Mouse (Mus musculus): ENCODE measurements around the gene Sh3bp1.
A peak's percentile ranks its signal among the peaks of the same experiment; 100 is the strongest.

Gene Sh3bp1

DNA sequence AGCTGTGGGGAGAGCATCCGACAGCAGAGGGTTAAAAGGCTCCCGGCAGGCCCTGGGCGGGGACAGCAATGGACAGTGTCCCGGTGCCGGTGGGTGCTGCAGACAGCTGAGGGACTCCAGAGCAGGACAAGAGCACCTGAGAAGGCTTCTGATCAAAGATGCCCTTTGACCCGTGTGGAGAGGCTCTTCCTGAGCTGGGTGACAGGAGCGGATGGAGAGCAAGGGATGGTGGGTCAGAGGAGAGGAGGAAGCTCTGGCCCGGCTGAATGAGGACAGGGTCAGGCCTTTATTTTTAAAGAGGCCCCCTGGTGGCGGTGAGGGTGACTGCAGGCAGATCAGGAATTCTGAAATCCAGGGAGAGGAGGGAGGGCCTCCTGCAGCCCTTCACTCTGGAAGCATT, 43.1 kb downstream of the Sh3bp1 start:
- peak; percentile 75 for DNase-seq (ENCODE audit: low read depth, low spot score)

DNA sequence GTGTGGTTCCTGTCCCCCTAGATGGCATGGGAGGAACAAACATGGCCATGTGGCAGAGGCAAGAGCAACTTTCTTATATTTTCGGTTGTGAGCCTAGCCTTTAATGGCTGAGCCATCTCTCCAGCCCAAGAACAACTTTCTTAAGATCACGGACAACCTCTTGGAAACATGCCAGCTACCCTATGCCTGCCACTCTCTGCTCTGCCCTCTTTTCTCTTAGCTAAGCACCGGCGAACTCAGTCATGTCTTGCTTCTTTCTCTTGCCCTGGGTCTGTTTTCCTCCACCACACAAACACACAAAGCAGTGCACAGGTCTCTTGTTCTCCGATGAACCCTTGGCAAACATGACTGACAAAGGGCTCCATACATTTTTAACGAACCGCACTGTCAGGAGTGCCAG, 46.7 kb downstream of the Sh3bp1 start:
- DNase-seq (ENCODE audit: low read depth, low spot score), result no peak

DNA sequence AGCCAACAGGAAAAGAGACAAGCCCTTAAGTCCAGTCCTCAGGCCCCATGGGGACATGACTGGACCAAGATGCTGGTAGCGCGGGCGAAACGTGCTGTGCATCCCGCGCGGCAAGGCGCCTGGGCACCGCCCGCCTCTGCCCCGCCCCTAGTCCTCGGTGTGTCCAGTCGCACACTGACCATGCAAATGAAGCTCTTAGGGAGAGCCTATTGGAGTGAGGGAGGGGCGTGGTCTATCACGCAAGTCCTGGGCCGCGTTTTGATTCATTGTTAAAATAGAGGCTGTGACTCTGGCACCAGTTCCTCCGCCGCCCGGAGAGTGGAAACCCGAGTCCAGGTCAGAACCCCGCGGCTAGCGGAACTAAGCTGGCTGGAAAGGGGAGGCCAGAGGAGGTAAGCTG, 48.1 kb downstream of the Sh3bp1 start, which contains the start of gene Triobp:
TSS of gene Triobp (plus strand) at position 68 of the 400 bp plus-strand sequence.
- peak; percentile 79 for DNase-seq (ENCODE audit: low read depth, low spot score)

DNA sequence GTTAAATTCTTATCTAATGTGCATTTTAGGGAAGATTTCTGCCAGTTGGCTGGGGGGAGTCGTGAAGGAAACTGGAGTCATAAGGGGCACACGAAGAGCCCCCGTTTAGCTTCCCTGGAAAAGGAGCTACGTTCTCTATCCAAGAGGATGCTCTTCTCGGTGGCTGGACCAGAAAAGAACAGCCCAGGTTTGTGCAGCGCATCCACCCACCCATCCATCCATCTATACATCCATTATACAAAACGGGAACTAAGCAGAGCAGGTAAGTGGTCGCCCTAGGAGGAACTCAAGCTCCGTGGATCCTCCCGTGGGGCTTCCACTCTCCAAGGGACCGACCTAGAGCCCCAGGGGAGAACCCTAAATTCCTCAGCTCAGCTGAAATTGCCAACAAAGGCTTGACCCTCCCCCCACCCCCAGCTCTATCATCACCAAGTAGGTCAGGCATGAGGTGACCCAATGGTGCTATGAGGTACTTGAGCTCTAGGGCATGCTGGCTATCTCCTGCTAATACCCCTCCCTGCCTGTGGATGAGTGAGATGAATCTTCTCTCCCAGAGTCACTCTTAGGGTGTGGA, 48.7 kb downstream of the Sh3bp1 start:
- no peak for DNase-seq (ENCODE audit: low read depth, low spot score)

DNA sequence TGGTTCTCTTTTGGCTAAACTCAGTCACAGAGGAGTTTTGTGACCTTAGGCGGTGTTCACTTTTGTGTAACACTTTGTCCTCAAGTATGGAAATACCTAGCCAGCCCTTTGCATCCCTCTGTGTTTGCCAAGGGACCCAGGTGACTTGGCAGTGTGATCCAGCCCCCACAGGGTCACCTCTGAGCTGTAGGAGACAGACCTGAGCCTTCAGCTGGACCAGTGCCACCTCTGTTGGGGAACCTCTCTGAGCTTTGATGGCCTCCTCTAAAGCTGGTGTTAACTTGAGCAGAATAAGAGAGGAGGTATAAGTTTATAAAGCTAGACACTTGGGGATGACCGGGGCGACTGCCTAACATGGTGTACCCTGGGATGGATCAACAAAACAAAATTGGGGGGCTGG, 49.3 kb downstream of the Sh3bp1 start:
- no peak for DNase-seq (ENCODE audit: low read depth, low spot score)

GRCm38 (mm10) chr15:78955663-78956062, 56.1 kb downstream of the Sh3bp1 start:
- DNase-seq (ENCODE audit: low read depth, low spot score), result no peak

DNA sequence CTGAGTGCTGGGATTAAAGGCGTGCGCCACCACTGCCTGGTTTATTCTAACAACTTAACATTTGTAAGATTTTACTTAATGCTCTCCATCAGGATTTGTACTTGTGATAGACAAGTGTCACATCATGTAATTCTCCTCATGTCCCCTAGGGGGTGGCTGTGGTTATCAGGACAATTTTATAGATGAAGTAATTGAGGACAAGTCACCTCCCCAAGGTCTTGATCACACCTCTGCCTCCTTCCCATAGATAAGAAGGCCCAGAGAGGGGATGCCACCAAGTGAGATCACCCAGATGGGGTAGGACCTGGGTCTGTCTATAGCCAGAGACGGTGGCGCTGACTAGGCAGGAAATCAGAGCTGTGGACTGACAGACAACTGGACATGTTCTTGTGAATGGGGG, 56.8 kb downstream of the Sh3bp1 start:
- no peak for DNase-seq (ENCODE audit: low read depth, low spot score)

DNA sequence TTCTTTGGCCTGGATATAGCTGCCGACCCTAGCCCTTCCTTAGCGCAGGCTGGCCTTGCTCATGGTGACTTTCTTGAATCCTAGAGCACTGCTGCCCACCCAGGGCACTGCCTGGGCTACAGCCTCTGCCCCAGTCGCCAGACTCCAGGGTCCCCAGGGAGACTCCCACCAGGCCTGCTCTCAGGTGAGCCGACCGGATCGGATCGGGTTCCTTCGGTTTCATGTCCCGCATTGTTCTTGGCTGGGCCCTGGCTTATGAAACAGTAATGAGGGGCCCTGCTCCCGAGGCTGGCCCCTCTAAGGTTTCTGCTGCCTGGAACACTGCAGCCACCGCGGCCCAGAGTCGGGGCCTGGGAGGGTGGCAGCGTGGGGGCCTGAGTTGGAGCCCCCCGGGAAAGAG, 57.5 kb downstream of the Sh3bp1 start:
- no peak for DNase-seq (ENCODE audit: low read depth, low spot score)

- no peak for DNase-seq (ENCODE audit: low read depth, low spot score)
Observed at GRCm38 (mm10) chr15:78959537-78959936, 60.0 kb downstream of the Sh3bp1 start.

- DNase-seq (ENCODE audit: low read depth, low spot score), result no peak
Observed at GRCm38 (mm10) chr15:78960088-78960487, 60.5 kb downstream of the Sh3bp1 start.
